Mouse (Mus musculus): ENCODE results near the gene Exoc4. TPM values are rescaled to one million over a fixed set of nuclear protein-coding genes. Genes with fewer than 3 reads are reported as not detected.

Gene Exoc4
- polyA plus RNA-seq, 1 experiment, result 3.3 TPM

- 60% methylated on average over 10 of the region's 10 CpGs for WGBS
- no peak overlapping the region for H3K27ac ChIP-seq (ENCODE audit: insufficient read depth, low read depth, low read length)
- no peaks in the 10 kb centered on the region for H3K36me3 ChIP-seq (ENCODE audit: control insufficient read depth, insufficient read depth, low read length)
- TF ChIP-seq CTCF (IDR thresholded peaks at IDR 0.05; ENCODE audit: extremely low read depth, insufficient read length, insufficient replicate concordance, low read depth, low read length), result no peak; the same call in 1 of the 2 replicates
- TF ChIP-seq POLR2A (IDR thresholded peaks at IDR 0.05; ENCODE audit: low read depth, low read length), result no peak
- H3K4me3 ChIP-seq (ENCODE audit: low read depth, low read length), result no peak overlapping the region
- no peaks in the 10 kb centered on the region for H3K27me3 ChIP-seq (ENCODE audit: control insufficient read depth, insufficient read depth, low read length)
- H3K4me1 ChIP-seq (ENCODE audit: control insufficient read depth, insufficient read depth, insufficient read length, low read length), result no peaks in the 10 kb centered on the region
These were observed 433.1 kb downstream of the Exoc4 start for GRCm38 (mm10) chr6:33681778-33682640.

- Histone ChIP-seq H3K4me1 (ENCODE audit: control insufficient read depth, insufficient read depth, insufficient read length, low read length) (no peaks in the 10 kb centered on the region), H3K27me3 (ENCODE audit: control insufficient read depth, insufficient read depth, low read length) (no peaks in the 10 kb centered on the region), H3K36me3 (ENCODE audit: control insufficient read depth, insufficient read depth, low read length) (no peaks in the 10 kb centered on the region), H3K27ac (ENCODE audit: insufficient read depth, low read depth, low read length) (no peak overlapping the region), H3K4me3 (ENCODE audit: low read depth, low read length) (no peak overlapping the region)
- 67% methylated on average over 3 of the region's 3 CpGs for WGBS
- TF ChIP-seq POLR2A (IDR thresholded peaks at IDR 0.05; ENCODE audit: low read depth, low read length) (no peak), CTCF (IDR thresholded peaks at IDR 0.05; ENCODE audit: extremely low read depth, insufficient read length, insufficient replicate concordance, low read depth, low read length) (no peak)
These were observed 434.6 kb downstream of the Exoc4 start for GRCm38 (mm10) chr6:33683533-33683932.

- Histone ChIP-seq H3K27ac (ENCODE audit: insufficient read depth, low read depth, low read length) (no peak overlapping the region), H3K4me1 (ENCODE audit: control insufficient read depth, insufficient read depth, insufficient read length, low read length) (no peaks in the 10 kb centered on the region), H3K36me3 (ENCODE audit: control insufficient read depth, insufficient read depth, low read length) (no peaks in the 10 kb centered on the region), H3K4me3 (ENCODE audit: low read depth, low read length) (no peak overlapping the region), H3K27me3 (ENCODE audit: control insufficient read depth, insufficient read depth, low read length) (no peaks in the 10 kb centered on the region)
- no peak for TF ChIP-seq CTCF (IDR thresholded peaks at IDR 0.05; ENCODE audit: extremely low read depth, insufficient read length, insufficient replicate concordance, low read depth, low read length)
- TF ChIP-seq POLR2A (IDR thresholded peaks at IDR 0.05; ENCODE audit: low read depth, low read length), result no peak
- whole genome bisulfite sequencing, result 73% methylated on average over 2 of the region's 2 CpGs
These were observed 436.4 kb downstream of the Exoc4 start for GRCm38 (mm10) chr6:33685321-33685720.

GRCm38 (mm10) chr6:33690601-33691000, 441.7 kb downstream of the Exoc4 start:
- Histone ChIP-seq H3K4me1 (ENCODE audit: control insufficient read depth, insufficient read depth, insufficient read length, low read length) (no peaks in the 10 kb centered on the region), H3K27me3 (ENCODE audit: control insufficient read depth, insufficient read depth, low read length) (no peaks in the 10 kb centered on the region), H3K4me3 (ENCODE audit: low read depth, low read length) (no peak overlapping the region), H3K27ac (ENCODE audit: insufficient read depth, low read depth, low read length) (no peak overlapping the region), H3K36me3 (ENCODE audit: control insufficient read depth, insufficient read depth, low read length) (no peaks in the 10 kb centered on the region)
- TF ChIP-seq POLR2A (IDR thresholded peaks at IDR 0.05; ENCODE audit: low read depth, low read length), result no peak
- TF ChIP-seq CTCF (IDR thresholded peaks at IDR 0.05; ENCODE audit: extremely low read depth, insufficient read length, insufficient replicate concordance, low read depth, low read length), result no peak
- WGBS, result 89% methylated on average over 5 of the region's 5 CpGs

GRCm38 (mm10) chr6:33696976-33697375, 448.1 kb downstream of the Exoc4 start:
- H3K4me3 ChIP-seq (ENCODE audit: low read depth, low read length), result no peak overlapping the region
- H3K36me3 ChIP-seq (ENCODE audit: control insufficient read depth, insufficient read depth, low read length), result no peaks in the 10 kb centered on the region
- no peaks in the 10 kb centered on the region for H3K4me1 ChIP-seq (ENCODE audit: control insufficient read depth, insufficient read depth, insufficient read length, low read length)
- H3K27me3 ChIP-seq (ENCODE audit: control insufficient read depth, insufficient read depth, low read length), result no peaks in the 10 kb centered on the region
- no peak overlapping the region for H3K27ac ChIP-seq (ENCODE audit: insufficient read depth, low read depth, low read length)
- no peak for TF ChIP-seq POLR2A (IDR thresholded peaks at IDR 0.05; ENCODE audit: low read depth, low read length)
- 84% methylated on average over 1 of the region's 1 CpGs for WGBS

GRCm38 (mm10) chr6:33708907-33709306, 460.0 kb downstream of the Exoc4 start:
- no peaks in the 10 kb centered on the region for H3K4me1 ChIP-seq (ENCODE audit: control insufficient read depth, insufficient read depth, insufficient read length, low read length)
- TF ChIP-seq CTCF (IDR thresholded peaks at IDR 0.05; ENCODE audit: extremely low read depth, insufficient read length, insufficient replicate concordance, low read depth, low read length) (no peak), POLR2A (IDR thresholded peaks at IDR 0.05; ENCODE audit: low read depth, low read length) (no peak)
- 86% methylated on average over 4 of the region's 4 CpGs for WGBS

GRCm38 (mm10) chr6:33709340-33709739, 460.5 kb downstream of the Exoc4 start:
- H3K4me1 ChIP-seq (ENCODE audit: control insufficient read depth, insufficient read depth, insufficient read length, low read length), result no peaks in the 10 kb centered on the region
- WGBS, result 83% methylated on average over 5 of the region's 5 CpGs
- H3K27me3 ChIP-seq (ENCODE audit: control insufficient read depth, insufficient read depth, low read length), result no peaks in the 10 kb centered on the region
- no peaks in the 10 kb centered on the region for H3K36me3 ChIP-seq (ENCODE audit: control insufficient read depth, insufficient read depth, low read length)
- TF ChIP-seq CTCF (IDR thresholded peaks at IDR 0.05; ENCODE audit: extremely low read depth, insufficient read length, insufficient replicate concordance, low read depth, low read length) (no peak), POLR2A (IDR thresholded peaks at IDR 0.05; ENCODE audit: low read depth, low read length) (no peak)
- no peak overlapping the region for H3K27ac ChIP-seq (ENCODE audit: insufficient read depth, low read depth, low read length)
- no peak overlapping the region for H3K4me3 ChIP-seq (ENCODE audit: low read depth, low read length)

More at GRCm38 (mm10) chr6:33708907-33709306, 460.0 kb downstream of the Exoc4 start:
- H3K27ac ChIP-seq (ENCODE audit: insufficient read depth, low read depth, low read length), result no peak overlapping the region
- H3K4me3 ChIP-seq (ENCODE audit: low read depth, low read length), result no peak overlapping the region
- H3K27me3 ChIP-seq (ENCODE audit: control insufficient read depth, insufficient read depth, low read length), result no peaks in the 10 kb centered on the region
- H3K36me3 ChIP-seq (ENCODE audit: control insufficient read depth, insufficient read depth, low read length), result no peaks in the 10 kb centered on the region

All from small intestine, adult 2 months (tissue).